Mouse (Mus musculus) fibroblast of lung, adult 2 months (primary cell): ENCODE measurements around the gene Prss53.
"Not testable (repeated sequence)": the region's sequence is repeated elsewhere in the genome, so short reads cannot be mapped to it uniquely, and the experiment has no call there.

ENCODE experiments used
- DNase-seq: peaks from one replicate; pipeline ENCODE4 v3.0.0-alpha.2; 2011; ENCODE audit warnings: low read depth

The Prss53 gene

GRCm38 (mm10) chr7:127875627-127876001, 15.2 kb downstream of the Prss53 start:
- DNase-seq = peak; percentile 74

- no peak for DNase-seq
Measured at GRCm38 (mm10) chr7:127874812-127875626, 15.8 kb downstream of the Prss53 start.

- DNase-seq = no peak
Measured at GRCm38 (mm10) chr7:127870136-127870821, 20.5 kb downstream of the Prss53 start.

DNA sequence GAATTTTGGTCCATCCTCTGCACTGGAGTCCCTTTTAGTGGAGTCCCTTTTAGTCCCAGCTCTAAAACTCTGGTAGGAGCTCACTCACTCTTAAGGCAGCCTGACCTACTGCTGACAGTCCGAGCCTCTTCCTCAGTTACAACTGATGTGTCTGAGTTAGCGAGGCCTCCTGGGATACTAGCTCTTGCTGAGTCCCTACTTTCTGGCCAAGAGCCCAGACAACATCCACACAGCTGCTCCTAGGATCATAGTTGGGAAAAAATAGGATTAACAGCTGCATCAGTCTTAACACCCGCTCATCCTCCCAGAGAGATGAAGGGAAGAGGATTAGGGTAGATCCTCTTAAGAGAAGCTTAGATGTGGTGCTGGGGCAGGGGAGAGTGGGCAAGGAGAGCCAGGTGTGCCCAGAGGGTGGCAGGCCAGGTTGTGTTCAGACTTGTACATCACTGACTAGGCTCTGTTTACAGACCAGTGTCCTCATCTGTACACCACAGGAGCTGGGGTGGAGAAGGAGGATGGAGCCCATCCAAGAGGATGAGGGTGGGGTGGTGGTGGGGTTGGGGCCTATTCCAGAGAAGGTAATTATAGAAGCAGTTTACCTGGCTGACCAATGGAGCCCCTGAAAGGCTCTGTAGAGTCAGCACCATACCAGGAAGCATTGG, 21.5 kb downstream of the Prss53 start:
- DNase-seq = no peak

DNA sequence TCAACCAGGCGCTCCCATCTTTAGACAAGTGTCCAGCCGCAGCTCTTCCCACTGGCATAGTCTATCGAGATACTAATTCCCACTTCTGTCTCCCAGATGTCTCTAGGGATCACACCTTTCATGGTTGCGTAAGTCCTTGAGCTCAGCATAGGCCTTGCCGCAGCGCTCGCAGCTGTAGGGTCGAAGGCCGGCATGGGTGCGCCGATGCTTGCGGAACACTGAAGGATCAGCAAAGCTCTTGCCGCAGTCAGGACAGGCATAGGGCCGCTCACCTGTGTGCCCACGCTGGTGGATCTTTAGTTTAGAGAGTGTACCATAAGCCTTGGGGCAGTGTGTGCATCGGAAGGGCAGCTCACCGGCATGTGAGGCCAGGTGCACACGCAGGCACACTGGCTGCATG, 23.1 kb downstream of the Prss53 start:
- DNase-seq = no peak

- no peak for DNase-seq
Measured at GRCm38 (mm10) chr7:127866434-127866833, 24.3 kb downstream of the Prss53 start.

GRCm38 (mm10) chr7:127858258-127858657, 32.5 kb downstream of the Prss53 start:
- no peak for DNase-seq

DNA sequence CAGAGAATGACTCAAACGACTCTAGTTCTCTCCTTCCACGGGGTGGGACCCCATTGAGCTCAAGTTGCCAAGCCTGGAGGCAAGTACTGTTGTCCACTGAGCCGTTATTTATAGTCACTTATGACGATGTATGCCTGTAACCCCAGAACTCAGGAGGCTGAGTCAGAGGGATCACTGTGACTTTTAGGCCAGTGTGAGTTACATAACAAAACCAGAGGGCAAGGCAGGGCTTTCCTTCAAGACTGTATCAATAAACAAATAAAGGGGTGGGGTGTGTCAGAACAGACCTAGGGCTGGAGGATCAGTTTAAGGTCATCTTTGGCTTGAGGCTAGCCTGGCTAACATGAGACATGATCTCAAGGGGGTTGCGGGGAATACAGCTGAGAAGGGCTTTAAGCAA, 39.9 kb downstream of the Prss53 start:
- peak; percentile 46 for DNase-seq

DNA sequence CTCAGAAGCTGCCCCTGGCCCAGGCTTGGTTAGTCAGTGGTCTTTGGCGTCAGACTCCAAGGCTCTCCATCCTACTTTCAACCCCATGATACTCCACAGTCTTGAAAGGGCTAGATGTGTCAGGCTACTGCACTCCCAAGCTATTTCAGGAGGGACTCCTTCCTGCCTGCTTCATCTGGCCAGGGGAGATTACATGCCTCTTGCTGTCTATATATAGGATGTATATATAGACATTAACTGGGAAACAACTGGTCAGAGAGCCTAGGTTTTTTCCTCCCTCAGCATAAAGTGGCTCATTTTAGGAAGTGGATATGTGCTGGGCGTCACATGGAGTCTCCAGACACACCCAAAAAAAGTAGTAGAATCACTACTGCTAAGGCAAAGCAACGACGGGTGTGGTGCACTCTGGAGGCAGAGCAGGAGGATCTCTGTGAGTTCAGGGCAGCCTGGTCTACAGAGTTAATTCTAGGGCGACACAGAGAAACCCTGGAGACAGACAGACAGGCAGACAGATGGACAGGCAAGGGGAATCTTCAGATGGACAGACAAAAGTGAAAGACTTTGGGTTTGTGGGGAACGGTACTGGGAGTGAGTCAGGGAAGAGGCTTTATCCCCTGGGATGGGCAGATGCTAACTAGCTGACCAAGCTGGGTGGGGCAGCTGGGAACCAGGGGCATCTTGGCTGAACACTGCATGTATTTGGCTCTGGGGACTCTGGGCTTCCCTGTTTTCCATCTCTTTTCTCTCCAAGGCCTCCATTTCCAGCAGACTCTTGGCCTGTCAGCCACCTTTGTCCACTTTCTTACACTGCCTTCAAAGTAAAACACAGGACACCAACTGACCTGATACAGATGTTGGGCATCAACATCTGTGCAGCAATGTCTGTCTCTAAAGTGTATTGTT, 40.5 kb downstream of the Prss53 start:
- DNase-seq = no peak

GRCm38 (mm10) chr7:127842001-127842718, 48.6 kb downstream of the Prss53 start:
- DNase-seq = peak; percentile 58

DNA sequence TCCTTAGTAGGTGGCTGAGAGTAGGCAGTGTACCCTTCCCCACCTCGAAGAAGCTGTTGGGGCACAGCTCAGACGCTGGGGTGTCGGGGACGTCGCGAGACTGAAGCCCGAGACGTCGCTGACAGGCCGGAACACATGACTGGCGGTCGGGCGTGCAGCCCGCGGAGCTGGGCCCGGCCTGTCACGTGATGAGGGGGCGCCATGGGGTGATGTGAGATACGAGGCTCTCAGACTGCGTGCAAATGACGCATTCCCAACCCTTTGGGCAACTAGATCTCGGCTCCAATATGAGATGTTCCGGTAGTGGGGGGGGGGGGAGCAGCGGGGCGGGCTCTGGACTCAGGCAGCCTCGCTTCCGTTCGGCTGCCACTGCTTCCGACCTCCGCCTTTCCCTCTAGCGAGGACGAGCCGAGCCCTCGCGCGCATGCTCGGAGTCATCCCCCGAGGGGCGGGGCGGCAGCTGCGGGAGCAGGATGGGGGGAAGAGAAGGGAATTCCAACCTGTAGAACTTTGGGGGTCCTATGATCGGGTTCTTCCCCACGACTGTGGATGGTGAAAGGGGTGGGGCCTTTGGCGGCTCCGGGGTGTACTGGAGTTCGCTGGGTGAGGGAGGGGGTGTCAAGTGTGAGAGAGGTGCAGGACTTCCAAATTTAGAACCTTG, 49.3 kb downstream of the Prss53 start:
- peak; percentile 92 for DNase-seq

DNA sequence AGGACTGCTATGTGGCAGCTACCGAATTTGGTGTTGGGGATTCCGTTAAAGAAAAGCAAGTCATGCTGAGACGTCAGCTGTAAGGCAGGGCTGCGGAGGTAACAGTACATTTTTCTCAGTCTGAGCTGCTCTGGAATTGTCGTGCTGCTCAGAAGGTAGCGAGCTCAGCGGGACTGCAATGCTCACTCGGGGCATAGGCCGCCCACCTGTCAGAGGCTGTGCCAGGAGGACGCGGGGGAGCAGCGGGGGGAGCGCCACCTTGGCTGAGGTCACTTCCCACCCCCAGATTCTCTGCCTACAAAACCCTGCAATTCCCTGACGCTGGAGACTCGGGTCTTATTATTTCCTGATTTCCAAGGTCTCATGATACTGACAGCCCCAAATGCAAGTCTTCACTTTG, 49.9 kb downstream of the Prss53 start:
- no peak for DNase-seq

DNA sequence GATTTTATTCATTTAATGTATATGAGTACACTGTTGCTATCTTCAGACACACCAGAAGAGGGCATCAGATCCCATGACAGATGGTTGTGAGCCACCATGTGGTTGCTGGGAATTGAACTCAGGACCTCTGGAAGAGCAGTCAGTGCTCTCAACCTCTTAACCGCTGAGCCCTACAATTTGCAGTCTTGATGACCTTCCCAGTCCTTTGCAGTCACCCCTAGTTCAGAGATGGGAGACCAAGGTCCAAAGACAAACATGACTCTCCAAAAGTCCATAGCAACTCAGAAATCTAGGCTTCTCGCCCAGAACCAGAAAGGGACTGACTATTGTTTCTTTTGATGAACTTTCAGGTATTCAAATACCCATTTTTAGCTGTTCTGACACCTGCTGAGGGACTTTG, 50.7 kb downstream of the Prss53 start:
- DNase-seq = not testable (repeated sequence)

DNA sequence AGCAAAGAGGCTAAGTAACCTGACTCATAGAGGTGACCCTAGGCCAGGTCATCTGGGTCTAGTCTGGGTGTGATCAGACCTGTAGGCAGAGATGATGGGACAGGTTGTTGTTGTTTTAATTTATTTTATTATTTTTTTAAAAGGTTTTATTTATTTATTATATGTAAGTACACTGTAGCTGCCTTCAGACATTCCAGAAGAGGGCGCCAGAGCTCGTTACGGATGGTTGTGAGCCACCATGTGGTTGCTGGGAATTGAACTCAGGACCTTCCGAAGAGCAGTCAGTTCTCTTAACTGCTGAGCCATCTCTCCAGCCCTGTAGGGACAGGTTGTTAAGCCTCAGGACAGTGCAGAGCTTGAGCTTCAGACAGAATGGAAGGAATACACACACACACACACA, 52.9 kb downstream of the Prss53 start:
- DNase-seq = not testable (repeated sequence)

DNA sequence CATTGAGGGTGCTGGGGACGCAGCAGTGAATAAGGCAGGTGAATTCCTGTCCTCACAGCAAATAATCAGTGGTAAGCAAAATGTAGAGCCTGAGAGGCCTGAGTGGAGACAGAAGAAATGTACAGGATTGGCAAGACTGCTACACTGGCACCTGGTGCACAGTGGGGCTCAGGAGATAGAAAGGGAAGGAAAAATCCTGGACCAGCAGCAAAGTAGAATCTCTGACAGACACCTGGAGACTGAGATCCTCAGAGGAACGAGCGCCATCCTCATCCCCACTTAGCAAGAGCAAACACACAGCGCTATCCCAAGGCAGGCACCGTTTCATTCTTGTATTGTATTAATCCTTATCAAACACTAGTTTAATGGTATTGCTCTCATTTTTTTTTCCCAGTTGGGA, 53.3 kb downstream of the Prss53 start:
- DNase-seq = no peak
